Mouse (Mus musculus) retina, postnatal 1 day (tissue): ENCODE measurements around the gene Mob1b.
"Not testable (repeated sequence)": the region's sequence is repeated elsewhere in the genome, so short reads cannot be mapped to it uniquely, and the experiment has no call there.

ENCODE experiments used
- DNase-seq: peaks from one replicate; pipeline ENCODE4 v3.0.0-alpha.2; 2012

Gene Mob1b

DNA sequence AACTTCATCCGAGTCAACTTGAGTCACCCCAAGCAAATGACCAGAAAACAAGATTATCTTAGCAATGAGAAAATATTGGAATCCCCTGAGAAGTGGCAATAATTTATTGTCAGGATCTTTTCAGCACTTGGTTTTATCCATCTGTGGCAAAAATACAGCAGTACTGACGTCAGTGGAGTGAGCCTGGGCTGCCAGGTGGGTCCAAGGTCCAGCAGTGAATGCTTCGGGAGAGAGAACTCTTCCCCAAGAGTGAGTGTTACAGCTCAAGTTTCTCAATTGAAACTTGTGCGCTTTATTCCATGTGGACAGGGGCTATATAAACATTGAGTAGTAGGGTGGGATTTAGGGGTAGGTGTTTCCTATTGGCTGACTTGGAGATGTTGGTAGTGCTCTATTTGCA is 18.6 kb upstream of the Mob1b start:
- DNase-seq = no peak

GRCm38 (mm10) chr5:88703551-88703950 is 17.1 kb upstream of the Mob1b start:
- DNase-seq = no peak

DNA sequence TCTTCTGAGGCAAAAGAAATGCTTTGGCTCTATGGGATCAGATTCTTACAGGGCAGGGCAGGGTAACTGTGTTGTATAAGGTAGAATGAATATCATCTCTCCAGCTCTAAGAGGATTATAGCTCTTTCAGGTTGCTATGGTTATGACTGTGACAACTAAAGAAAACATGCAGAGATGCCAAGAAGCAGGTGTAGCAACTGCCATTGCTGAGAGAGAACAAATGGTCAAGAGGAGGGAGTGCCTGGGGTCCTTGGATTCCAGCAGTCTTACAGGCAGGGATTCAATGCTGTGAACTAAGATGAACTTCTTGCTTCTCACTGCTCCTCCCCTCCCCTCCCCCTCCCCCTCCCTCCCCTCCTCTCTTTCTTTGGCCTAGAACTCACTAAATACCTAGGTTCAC is 9.5 kb upstream of the Mob1b start:
- peak; percentile 23 for DNase-seq

DNA sequence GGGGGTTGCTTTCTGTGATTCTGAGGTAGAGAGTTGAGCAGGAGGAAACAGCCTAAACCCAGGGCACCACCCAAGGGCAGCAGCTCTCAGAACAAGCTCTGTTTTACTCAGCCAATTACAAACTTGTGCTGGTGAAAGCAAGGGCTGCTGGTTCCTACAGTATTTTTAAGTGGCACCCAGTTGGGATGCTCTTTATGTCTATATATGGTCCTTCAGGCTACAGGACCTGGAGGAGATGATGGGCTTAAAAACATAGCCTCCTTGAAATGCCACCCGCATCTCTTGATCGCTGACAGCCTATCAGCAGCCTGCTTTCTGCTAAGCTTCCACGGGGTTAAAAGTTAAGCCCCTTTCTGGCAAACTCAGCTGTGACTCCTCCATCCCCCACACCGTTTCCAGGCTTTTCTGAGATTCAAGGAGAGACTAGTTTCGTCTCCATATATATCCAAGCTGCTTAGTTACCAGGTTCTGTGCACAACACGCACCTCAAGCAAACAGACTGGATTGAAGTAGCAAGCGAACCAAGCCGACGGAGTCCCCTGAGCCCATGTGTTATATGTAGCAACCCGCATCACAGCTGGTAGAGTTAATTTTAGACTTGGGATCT is 8.9 kb upstream of the Mob1b start:
- peak; percentile 22 for DNase-seq

GRCm38 (mm10) chr5:88712328-88712727 is 8.3 kb upstream of the Mob1b start:
- no peak for DNase-seq

DNA sequence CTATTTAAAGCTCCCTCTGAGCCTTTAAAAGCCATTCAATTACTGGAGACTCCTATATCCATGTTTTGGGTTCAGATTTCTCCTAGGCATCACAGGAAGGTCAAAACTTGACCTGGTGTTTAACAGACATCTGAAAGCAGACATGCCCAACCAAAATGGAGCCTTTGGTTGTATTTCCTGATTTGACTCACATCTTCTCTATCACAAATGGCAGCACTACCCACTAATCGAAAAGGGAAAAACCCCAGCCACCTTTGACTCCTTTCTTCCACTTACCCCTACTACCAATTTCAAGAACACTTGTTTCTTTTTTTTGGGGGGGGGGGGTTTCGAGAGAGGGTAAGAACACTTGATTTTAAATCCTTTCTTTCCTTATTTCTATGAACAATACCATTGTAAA is 3.7 kb upstream of the Mob1b start:
- DNase-seq = no peak

GRCm38 (mm10) chr5:88721003-88721475 is 384 bp downstream of the Mob1b start:
- DNase-seq = no peak

- peak; percentile 44 for DNase-seq
These were observed 1.0 kb downstream of the Mob1b start for GRCm38 (mm10) chr5:88721565-88722212.

DNA sequence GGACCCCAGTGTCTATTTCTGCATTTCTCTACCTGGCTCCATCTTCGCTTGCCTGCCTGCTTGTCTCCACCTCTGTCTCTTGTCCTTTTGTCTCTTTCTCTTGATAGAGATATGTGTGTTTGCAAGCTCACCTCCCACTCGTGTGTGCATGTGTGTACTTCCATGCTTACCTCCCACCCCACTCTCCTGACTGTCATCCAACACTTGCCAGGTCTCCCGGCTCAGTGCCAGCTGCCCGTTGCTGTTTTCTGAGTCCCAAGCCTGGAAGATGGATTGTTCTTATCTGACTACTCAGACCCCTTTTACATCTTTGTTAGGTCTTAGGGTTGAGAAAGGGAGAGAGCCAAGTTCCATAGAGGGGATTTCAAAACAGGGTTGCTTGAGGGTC is 1.6 kb downstream of the Mob1b start:
- DNase-seq = peak; percentile 7

- DNase-seq = no peak
These were observed 3.4 kb downstream of the Mob1b start for GRCm38 (mm10) chr5:88724030-88724429.

DNA sequence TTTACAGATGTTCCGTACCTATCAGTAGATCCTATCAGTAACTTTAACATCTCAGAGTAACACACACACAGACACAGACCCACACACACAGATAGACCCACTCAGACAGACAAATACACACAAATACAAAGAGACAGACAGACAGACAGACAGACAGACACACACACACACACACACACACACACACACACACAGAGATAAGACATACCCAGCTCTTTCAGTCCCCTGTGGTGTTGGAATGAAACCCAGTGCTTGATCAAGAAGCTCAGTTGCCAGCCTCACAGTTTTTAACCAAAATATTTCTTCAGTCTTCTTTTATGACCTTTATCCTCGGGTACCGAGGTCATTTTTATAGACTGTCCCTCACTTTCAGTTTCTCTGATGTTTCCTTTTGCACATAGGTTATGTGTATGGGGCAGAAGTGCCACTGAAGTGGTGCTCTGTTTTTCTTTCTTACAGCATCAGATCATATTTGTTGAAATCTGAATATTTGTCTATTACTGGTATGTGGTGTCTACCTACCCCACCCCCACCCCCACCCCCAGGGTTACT is 7.0 kb downstream of the Mob1b start:
- no peak for DNase-seq

GRCm38 (mm10) chr5:88734786-88735185 is 14.1 kb downstream of the Mob1b start:
- peak; percentile 17 for DNase-seq

DNA sequence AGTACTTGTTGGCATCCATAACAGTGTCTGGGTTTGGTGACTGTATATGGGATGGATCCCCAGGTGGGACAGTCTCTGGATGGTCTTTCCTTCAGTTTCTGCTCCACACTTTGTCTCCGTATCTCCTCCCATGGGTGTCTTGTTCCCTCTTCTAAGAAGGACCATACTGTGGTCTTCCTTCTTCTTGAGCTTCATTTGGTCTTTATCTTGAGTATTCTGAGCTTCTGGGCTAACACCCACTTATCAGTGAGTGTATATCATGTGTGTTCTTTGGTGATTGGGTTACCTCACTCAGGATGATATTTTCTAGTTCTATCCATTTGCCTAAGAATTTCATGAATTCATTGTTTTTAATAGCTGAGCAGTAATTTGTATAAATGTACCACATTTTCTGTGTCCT is 20.4 kb downstream of the Mob1b start:
- not testable (repeated sequence) for DNase-seq

DNA sequence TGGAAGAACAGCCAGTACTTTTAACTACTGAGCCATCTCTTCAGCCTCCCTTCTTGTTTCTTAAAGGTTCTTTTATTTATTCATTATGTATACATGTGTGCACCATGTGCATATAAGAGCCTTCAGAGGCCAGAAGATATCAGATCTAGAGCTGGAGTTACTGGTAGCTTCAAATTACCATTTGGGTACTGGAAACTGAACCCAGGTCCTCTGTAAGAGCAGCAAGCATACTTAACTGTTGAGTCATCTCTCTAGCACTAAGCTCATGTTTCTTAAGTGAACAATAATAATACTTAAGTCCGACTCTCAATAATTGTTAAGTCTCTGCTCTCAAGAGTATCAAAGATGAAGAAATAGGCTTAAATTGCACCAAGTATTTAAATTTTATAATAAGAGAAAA is 27.1 kb downstream of the Mob1b start:
- no peak for DNase-seq

GRCm38 (mm10) chr5:88753199-88753598 is 32.5 kb downstream of the Mob1b start:
- DNase-seq = no peak

GRCm38 (mm10) chr5:88762611-88763010 is 42.0 kb downstream of the Mob1b start:
- DNase-seq = no peak

GRCm38 (mm10) chr5:88764430-88764986 is 43.9 kb downstream of the Mob1b start:
- no peak for DNase-seq

DNA sequence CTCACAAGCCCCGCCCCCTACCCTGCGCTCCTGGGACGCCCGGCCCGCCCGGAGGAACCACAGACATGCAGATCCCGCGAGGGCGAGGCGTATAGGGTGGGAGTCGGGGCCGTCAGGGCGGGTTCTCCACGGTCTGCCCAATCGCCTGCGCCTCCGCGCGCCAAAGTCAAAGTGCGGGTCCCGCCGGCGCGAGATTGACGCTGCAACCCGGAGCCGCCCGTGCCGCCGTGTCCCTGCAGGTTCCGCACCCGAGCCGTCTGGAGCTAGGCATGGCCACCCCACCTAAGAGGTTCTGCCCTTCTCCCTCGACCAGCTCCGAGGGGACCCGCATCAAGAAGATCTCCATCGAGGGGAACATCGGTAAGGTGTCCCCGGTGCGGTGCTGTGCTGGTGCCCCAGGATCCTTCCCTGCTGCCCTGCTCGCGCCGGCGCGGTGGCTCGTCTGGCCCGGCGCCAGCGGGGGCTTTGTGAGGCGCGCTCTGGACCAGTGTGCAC is 44.4 kb downstream of the Mob1b start, which contains the start of gene Dck:
Dck (plus strand) TSS at position 10 of the 495 bp plus-strand sequence.
- peak; percentile 99 for DNase-seq

GRCm38 (mm10) chr5:88765587-88765986 is 44.9 kb downstream of the Mob1b start:
- DNase-seq = no peak

- DNase-seq = no peak
These were observed 45.5 kb downstream of the Mob1b start for GRCm38 (mm10) chr5:88766121-88766520.

DNA sequence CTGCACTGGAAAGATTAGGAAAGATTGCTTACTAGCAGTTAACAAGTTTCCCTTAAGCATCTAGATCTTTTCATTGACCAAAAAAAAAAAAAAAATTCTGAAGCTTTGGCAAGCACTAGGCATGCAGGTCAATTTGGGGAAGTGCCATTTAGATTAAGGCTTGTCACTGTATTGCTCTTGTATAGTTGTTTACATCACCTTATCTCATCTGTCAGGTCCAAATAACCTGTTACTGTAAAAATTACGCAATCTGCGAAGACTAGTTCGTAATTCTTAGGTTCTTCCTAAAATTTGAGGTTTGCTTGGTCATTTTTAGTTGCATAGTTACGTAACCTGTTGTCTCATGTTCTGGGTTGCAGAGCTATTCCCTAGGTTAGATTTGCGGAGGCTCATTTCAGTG is 46.2 kb downstream of the Mob1b start:
- no peak for DNase-seq

- no peak for DNase-seq
These were observed 47.5 kb downstream of the Mob1b start for GRCm38 (mm10) chr5:88768201-88768600.

GRCm38 (mm10) chr5:88782072-88782765 is 61.6 kb downstream of the Mob1b start:
- DNase-seq = no peak
